Mouse (Mus musculus) heart, adult 2 months (tissue): ENCODE data around the gene Eif3b.

Source experiments
- CTCF ChIP-seq: fragments of 200-600 bp; IDR thresholded peaks from 2 replicates; pipeline ENCODE4 v1.8.1; 2022; ENCODE audit warnings: antibody characterized with exemption, mild to moderate bottlenecking, moderate library complexity
- EP300 ChIP-seq: fragments of 200-500 bp; IDR thresholded peaks from 2 replicates; pipeline ENCODE4 v1.6.1; 2011; ENCODE audit warnings: low read depth, low read length, control low read depth; ENCODE audit not compliant: insufficient read depth
- POLR2A ChIP-seq: fragments of 200-500 bp; IDR thresholded peaks from 2 replicates; pipeline ENCODE4 v1.6.1; 2011; ENCODE audit warnings: mild to moderate bottlenecking, low read depth, low read length, control low read depth; ENCODE audit not compliant: insufficient read depth

GRCm38 (mm10) chr5:140387236-140387635 lies 31.9 kb upstream of the Eif3b start:
- no peak for TF ChIP-seq CTCF
- TF ChIP-seq POLR2A: no peak
- TF ChIP-seq EP300: no peak
